Mouse (Mus musculus) small intestine, adult 2 months (tissue): ENCODE measurements around the gene Nadsyn1.

ENCODE experiments used
- CTCF ChIP-seq: fragments of 200-500 bp; IDR thresholded peaks from 2 replicates; pipeline ENCODE4 v1.5.1; 2012; ENCODE audit warnings: low read depth, mild to moderate bottlenecking, control low read depth, inconsistent platforms, low read length, moderate library complexity, mixed read lengths; ENCODE audit not compliant: insufficient replicate concordance, insufficient read length; ENCODE audit errors: extremely low read depth
- POLR2A ChIP-seq: fragments of 200-500 bp; IDR thresholded peaks from 2 replicates; pipeline ENCODE4 v1.6.1; 2012; ENCODE audit warnings: low read depth, mild to moderate bottlenecking, control low read depth, inconsistent platforms, low read length, moderate library complexity

DNA sequence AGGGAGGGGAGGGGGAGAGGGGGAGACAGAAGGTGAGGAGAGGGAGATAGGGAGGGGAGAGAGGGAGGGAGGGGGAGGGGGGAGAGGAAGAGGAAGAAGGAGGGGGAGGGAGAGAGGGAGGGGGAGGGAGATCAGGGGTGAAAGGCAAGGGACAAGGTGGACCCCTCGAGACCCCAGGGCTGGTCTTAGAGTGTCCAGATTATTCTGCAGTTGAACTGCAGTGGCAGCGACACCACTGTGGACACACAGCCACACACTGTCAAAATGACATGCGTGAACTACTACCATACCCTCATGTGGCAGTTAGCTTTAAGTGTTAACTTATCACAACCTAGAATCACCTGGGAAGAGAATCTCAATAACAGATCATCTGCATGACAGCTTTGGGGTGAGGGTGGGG is 73.6 kb downstream of the Nadsyn1 start:
- no peak for TF ChIP-seq POLR2A
- no peak for TF ChIP-seq CTCF
